Mouse (Mus musculus) heart, embryonic 15.5 days (tissue): ENCODE data around the gene Prr14l. TPM values are rescaled to one million over a fixed set of nuclear protein-coding genes. Genes with fewer than 3 reads are reported as not detected.

Source experiments
- polyA plus RNA-seq: library from polyadenylated mRNA; unstranded; fragments of >200 nt; fragmentation: Nextera tagmentation; extraction: Ambion mirVana; gene quantifications from 2 replicates; pipeline ENCODE4 v1.2.1, GENCODE M21; 2015

Prr14l gene
- polyA plus RNA-seq, 1 experiment from 2014 or later = 9.1 TPM

Other genes starting within 250 kb of the Prr14l start
- 22.5 and 23.7 TPM in 2 replicates for gene Yes1, start 243.1 kb downstream of the Prr14l start, polyA plus RNA-seq
- gene Pisd, start 68.6 kb downstream of the Prr14l start, polyA plus RNA-seq = 38.7 and 49.8 TPM in 2 replicates
- not detected in 2 replicates for gene Gm20671, start 27.1 kb downstream of the Prr14l start, polyA plus RNA-seq
- gene Depdc5, start 9.4 kb upstream of the Prr14l start, polyA plus RNA-seq = 16.1 and 18.4 TPM in 2 replicates
- 434 and 441 TPM in 2 replicates for gene Ywhah, start 164.6 kb upstream of the Prr14l start, polyA plus RNA-seq
- not detected in 2 replicates for gene Slc5a1, start 250.0 kb upstream of the Prr14l start, polyA plus RNA-seq